Mouse (Mus musculus): ENCODE results near the gene Atrnl1. TPM values are rescaled to one million over a fixed set of nuclear protein-coding genes. Genes with fewer than 3 reads are reported as not detected.
"Not testable (repeated sequence)": the region's sequence is repeated elsewhere in the genome, so short reads cannot be mapped to it uniquely, and the experiment has no call there.

Atrnl1 gene
- polyA plus RNA-seq, 1 experiment from 2014 or later = 5.0 TPM

GRCm38 (mm10) chr19:57879841-57880240 is 269.0 kb downstream of the Atrnl1 start:
- ATAC-seq (replicated peaks; ENCODE audit: low FRiP score); H3K4me2 ChIP-seq (ENCODE audit: low read depth, low read length, severe bottlenecking); H3K27ac ChIP-seq (ENCODE audit: low read depth, low read length); H3K27me3 ChIP-seq (ENCODE audit: control insufficient read depth, insufficient read depth, low read length); H3K4me1 ChIP-seq (replicated peaks; ENCODE audit: control insufficient read depth, insufficient read depth, low read length); H3K9ac ChIP-seq (ENCODE audit: low read length); H3K4me3 ChIP-seq (ENCODE audit: low read depth, low read length); H3K36me3 ChIP-seq (ENCODE audit: control insufficient read depth, insufficient read depth, low read length); H3K9me3 ChIP-seq (ENCODE audit: control insufficient read depth, low read length); DNase-seq (ENCODE audit: low spot score): not testable (repeated sequence)
- WGBS = 77% methylated on average over 1 of the region's 1 CpGs

DNA sequence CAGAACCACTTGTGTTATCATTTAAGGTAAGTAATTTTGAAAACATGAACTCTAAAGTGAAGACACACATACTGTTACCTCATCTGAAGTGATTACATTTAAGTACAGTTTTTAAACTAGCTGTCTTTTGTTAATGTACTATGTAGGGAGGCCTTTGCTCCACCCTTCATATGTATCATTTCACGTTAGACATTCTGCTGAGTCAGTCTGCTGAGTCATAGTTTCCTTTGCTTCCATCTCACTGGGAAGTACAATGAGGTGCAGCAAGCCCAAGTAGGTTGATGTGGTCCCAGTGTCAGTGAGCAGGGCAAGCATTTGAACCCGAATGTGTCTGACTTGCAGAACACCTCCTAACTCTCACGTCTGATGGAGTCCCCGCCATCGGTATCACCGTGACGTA is 271.1 kb downstream of the Atrnl1 start:
- Histone ChIP-seq H3K9ac (ENCODE audit: low read length) (no peak overlapping the region), H3K4me1 (replicated peaks; ENCODE audit: control insufficient read depth, insufficient read depth, low read length) (no peaks in the 10 kb centered on the region), H3K36me3 (ENCODE audit: control insufficient read depth, insufficient read depth, low read length) (no peaks in the 10 kb centered on the region), H3K4me3 (ENCODE audit: low read depth, low read length) (no peak overlapping the region), H3K9me3 (ENCODE audit: control insufficient read depth, low read length) (no peaks in the 10 kb centered on the region), H3K27ac (ENCODE audit: low read depth, low read length) (no peak overlapping the region), H3K27me3 (ENCODE audit: control insufficient read depth, insufficient read depth, low read length) (no peaks in the 10 kb centered on the region), H3K4me2 (ENCODE audit: low read depth, low read length, severe bottlenecking) (no peak overlapping the region)
- no peak for DNase-seq (ENCODE audit: low spot score)
- WGBS = 96% methylated on average over 7 of the region's 7 CpGs
- no peak for ATAC-seq (replicated peaks; ENCODE audit: low FRiP score)

DNA sequence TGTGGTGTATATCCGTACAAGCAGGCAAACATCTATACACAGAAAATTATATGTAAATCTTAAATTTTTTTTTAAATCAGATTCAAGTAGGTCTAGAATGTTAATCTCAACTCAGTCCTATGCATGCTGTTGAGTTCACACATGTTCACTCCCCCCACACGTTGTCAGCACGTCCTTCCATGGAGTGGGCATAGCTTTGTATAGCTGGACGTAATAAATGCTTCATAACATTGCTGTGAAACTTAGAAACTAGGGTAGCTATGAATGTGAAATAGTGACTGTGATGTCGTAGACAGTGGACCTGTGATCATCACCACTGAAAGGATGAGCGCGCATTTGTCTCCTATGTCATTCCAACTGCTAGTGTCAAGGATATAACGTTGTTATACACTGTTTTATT is 278.0 kb downstream of the Atrnl1 start:
- ATAC-seq (replicated peaks; ENCODE audit: low FRiP score) (no peak), DNase-seq (ENCODE audit: low spot score) (no peak)
- no peaks in the 10 kb centered on the region for H3K36me3 ChIP-seq (ENCODE audit: control insufficient read depth, insufficient read depth, low read length)
- no peak overlapping the region for H3K4me3 ChIP-seq (ENCODE audit: low read depth, low read length)
- no peaks in the 10 kb centered on the region for H3K9me3 ChIP-seq (ENCODE audit: control insufficient read depth, low read length)
- H3K4me1 ChIP-seq (replicated peaks; ENCODE audit: control insufficient read depth, insufficient read depth, low read length) = peaks cover 2% of the 10 kb centered on the region; the same call in 1 of the 2 replicates
- no peak overlapping the region for H3K27ac ChIP-seq (ENCODE audit: low read depth, low read length)
- H3K4me2 ChIP-seq (ENCODE audit: low read depth, low read length, severe bottlenecking) = no peak overlapping the region
- H3K27me3 ChIP-seq (ENCODE audit: control insufficient read depth, insufficient read depth, low read length) = no peaks in the 10 kb centered on the region
- no peak overlapping the region for H3K9ac ChIP-seq (ENCODE audit: low read length)
- WGBS = 86% methylated on average over 8 of the region's 8 CpGs

- DNase-seq (ENCODE audit: low spot score) = no peak
- Histone ChIP-seq H3K9me3 (ENCODE audit: control insufficient read depth, low read length) (no peaks in the 10 kb centered on the region), H3K36me3 (ENCODE audit: control insufficient read depth, insufficient read depth, low read length) (no peaks in the 10 kb centered on the region), H3K4me2 (ENCODE audit: low read depth, low read length, severe bottlenecking) (no peak overlapping the region), H3K27me3 (ENCODE audit: control insufficient read depth, insufficient read depth, low read length) (no peaks in the 10 kb centered on the region), H3K27ac (ENCODE audit: low read depth, low read length) (no peak overlapping the region), H3K4me1 (replicated peaks; ENCODE audit: control insufficient read depth, insufficient read depth, low read length) (peaks cover 2% of the 10 kb centered on the region; the same call in 1 of the 2 replicates), H3K4me3 (ENCODE audit: low read depth, low read length) (no peak overlapping the region), H3K9ac (ENCODE audit: low read length) (no peak overlapping the region)
- 66% methylated on average over 3 of the region's 3 CpGs for WGBS
- ATAC-seq (replicated peaks; ENCODE audit: low FRiP score) = no peak
These were observed 278.9 kb downstream of the Atrnl1 start for GRCm38 (mm10) chr19:57889741-57890140.

DNA sequence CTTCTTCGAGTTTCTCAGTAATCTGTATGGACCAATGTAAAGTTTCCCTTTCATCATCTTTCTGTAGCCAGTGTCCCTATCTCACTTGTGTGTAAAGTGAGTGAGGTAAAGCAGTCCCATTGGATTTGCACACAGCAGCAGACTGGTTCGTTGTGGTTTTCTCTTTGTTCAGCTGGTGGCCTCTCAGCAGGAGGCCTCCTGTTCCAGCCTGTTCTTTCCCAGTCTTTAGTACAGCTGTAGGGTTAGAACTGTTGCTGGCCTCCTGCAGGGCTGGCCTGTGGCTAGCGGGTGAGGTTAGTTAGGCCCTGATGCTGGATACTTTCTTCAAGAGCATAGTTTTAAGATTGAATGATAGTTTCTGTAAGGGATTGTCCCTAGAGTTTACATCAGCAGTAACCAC is 280.1 kb downstream of the Atrnl1 start:
- Histone ChIP-seq H3K4me2 (ENCODE audit: low read depth, low read length, severe bottlenecking) (no peak overlapping the region), H3K36me3 (ENCODE audit: control insufficient read depth, insufficient read depth, low read length) (no peaks in the 10 kb centered on the region), H3K27me3 (ENCODE audit: control insufficient read depth, insufficient read depth, low read length) (no peaks in the 10 kb centered on the region), H3K27ac (ENCODE audit: low read depth, low read length) (no peak overlapping the region), H3K9me3 (ENCODE audit: control insufficient read depth, low read length) (no peaks in the 10 kb centered on the region), H3K4me3 (ENCODE audit: low read depth, low read length) (no peak overlapping the region), H3K4me1 (replicated peaks; ENCODE audit: control insufficient read depth, insufficient read depth, low read length) (peaks cover 2% of the 10 kb centered on the region; the same call in 1 of the 2 replicates), H3K9ac (ENCODE audit: low read length) (no peak overlapping the region)
- ATAC-seq (replicated peaks; ENCODE audit: low FRiP score) (no peak), DNase-seq (ENCODE audit: low spot score) (no peak)
- WGBS = 18% methylated on average over 3 of the region's 3 CpGs

DNA sequence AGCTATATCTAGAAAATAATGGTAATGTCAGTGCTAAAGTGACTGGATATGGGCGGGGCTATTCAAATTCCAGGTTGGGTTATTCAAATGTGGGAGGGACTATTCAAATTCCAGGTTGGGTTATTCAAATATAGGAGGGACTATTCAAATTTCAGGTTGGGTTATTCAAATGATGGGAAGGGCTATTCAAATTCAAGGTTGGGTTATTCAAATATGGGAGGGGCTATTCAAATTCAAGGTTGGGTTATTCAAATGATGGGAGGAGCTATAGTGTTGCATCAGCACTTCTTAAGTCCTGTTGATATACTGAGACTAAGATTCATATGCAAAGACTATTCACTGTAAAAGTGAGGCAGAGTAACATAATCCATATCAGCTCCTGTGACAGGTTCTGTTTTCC is 283.4 kb downstream of the Atrnl1 start:
- ATAC-seq (replicated peaks; ENCODE audit: low FRiP score) (no peak), DNase-seq (ENCODE audit: low spot score) (no peak)
- Histone ChIP-seq H3K36me3 (ENCODE audit: control insufficient read depth, insufficient read depth, low read length) (no peaks in the 10 kb centered on the region), H3K27ac (ENCODE audit: low read depth, low read length) (no peak overlapping the region), H3K27me3 (ENCODE audit: control insufficient read depth, insufficient read depth, low read length) (no peaks in the 10 kb centered on the region), H3K4me2 (ENCODE audit: low read depth, low read length, severe bottlenecking) (no peak overlapping the region), H3K4me1 (replicated peaks; ENCODE audit: control insufficient read depth, insufficient read depth, low read length) (peaks cover 2% of the 10 kb centered on the region; the same call in 1 of the 2 replicates), H3K9me3 (ENCODE audit: control insufficient read depth, low read length) (no peaks in the 10 kb centered on the region), H3K4me3 (ENCODE audit: low read depth, low read length) (no peak overlapping the region), H3K9ac (ENCODE audit: low read length) (no peak overlapping the region)
- 49% methylated on average over 1 of the region's 1 CpGs for WGBS

- H3K27me3 ChIP-seq (ENCODE audit: control insufficient read depth, insufficient read depth, low read length) = no peaks in the 10 kb centered on the region
- H3K4me1 ChIP-seq (replicated peaks; ENCODE audit: control insufficient read depth, insufficient read depth, low read length) = no peaks in the 10 kb centered on the region
- no peak overlapping the region for H3K9ac ChIP-seq (ENCODE audit: low read length)
- DNase-seq (ENCODE audit: low spot score) (no peak), ATAC-seq (replicated peaks; ENCODE audit: low FRiP score) (no peak)
- no peak overlapping the region for H3K4me3 ChIP-seq (ENCODE audit: low read depth, low read length)
- H3K36me3 ChIP-seq (ENCODE audit: control insufficient read depth, insufficient read depth, low read length) = no peaks in the 10 kb centered on the region; the same call in 1 of the 2 replicates
- no peaks in the 10 kb centered on the region for H3K9me3 ChIP-seq (ENCODE audit: control insufficient read depth, low read length)
- 75% methylated on average over 1 of the region's 1 CpGs for WGBS
- no peak overlapping the region for H3K27ac ChIP-seq (ENCODE audit: low read depth, low read length)
- no peak overlapping the region for H3K4me2 ChIP-seq (ENCODE audit: low read depth, low read length, severe bottlenecking)
These were observed 289.2 kb downstream of the Atrnl1 start for GRCm38 (mm10) chr19:57900037-57900436.

DNA sequence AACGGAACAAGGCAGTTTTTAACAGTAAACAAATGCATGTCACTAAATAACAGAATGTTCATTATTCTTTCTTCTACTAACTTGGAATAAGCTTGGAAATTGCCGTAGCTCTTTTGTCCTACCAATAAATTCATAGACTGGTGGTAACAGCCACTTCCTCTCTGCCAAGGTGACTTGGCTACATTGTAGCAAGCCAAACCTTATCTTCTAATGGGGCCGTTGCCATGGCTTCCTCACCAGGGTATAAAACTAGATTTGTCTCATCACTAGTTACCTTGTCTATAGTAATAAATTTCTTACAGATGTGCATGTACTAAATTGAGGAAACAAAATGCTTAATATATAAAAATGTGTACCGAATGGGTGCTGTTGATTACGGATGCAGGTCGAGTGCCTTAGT is 298.6 kb downstream of the Atrnl1 start:
- Histone ChIP-seq H3K4me1 (replicated peaks; ENCODE audit: control insufficient read depth, insufficient read depth, low read length) (no peaks in the 10 kb centered on the region), H3K4me3 (ENCODE audit: low read depth, low read length) (no peak overlapping the region), H3K4me2 (ENCODE audit: low read depth, low read length, severe bottlenecking) (no peak overlapping the region), H3K36me3 (ENCODE audit: control insufficient read depth, insufficient read depth, low read length) (no peaks in the 10 kb centered on the region), H3K27ac (ENCODE audit: low read depth, low read length) (no peak overlapping the region), H3K27me3 (ENCODE audit: control insufficient read depth, insufficient read depth, low read length) (no peaks in the 10 kb centered on the region), H3K9me3 (ENCODE audit: control insufficient read depth, low read length) (no peaks in the 10 kb centered on the region), H3K9ac (ENCODE audit: low read length) (no peak overlapping the region)
- DNase-seq (ENCODE audit: low spot score) (no peak), ATAC-seq (replicated peaks; ENCODE audit: low FRiP score) (no peak)
- 92% methylated on average over 6 of the region's 6 CpGs for WGBS

GRCm38 (mm10) chr19:57910650-57911049 is 299.8 kb downstream of the Atrnl1 start:
- H3K4me3 ChIP-seq (ENCODE audit: low read depth, low read length) = no peak overlapping the region
- ATAC-seq (replicated peaks; ENCODE audit: low FRiP score) (no peak), DNase-seq (ENCODE audit: low spot score) (no peak)
- no peak overlapping the region for H3K27ac ChIP-seq (ENCODE audit: low read depth, low read length)
- H3K4me1 ChIP-seq (replicated peaks; ENCODE audit: control insufficient read depth, insufficient read depth, low read length) = no peaks in the 10 kb centered on the region
- no peaks in the 10 kb centered on the region for H3K36me3 ChIP-seq (ENCODE audit: control insufficient read depth, insufficient read depth, low read length)
- H3K9me3 ChIP-seq (ENCODE audit: control insufficient read depth, low read length) = no peaks in the 10 kb centered on the region
- 94% methylated on average over 6 of the region's 6 CpGs for WGBS
- no peak overlapping the region for H3K4me2 ChIP-seq (ENCODE audit: low read depth, low read length, severe bottlenecking)
- no peak overlapping the region for H3K9ac ChIP-seq (ENCODE audit: low read length)
- no peaks in the 10 kb centered on the region for H3K27me3 ChIP-seq (ENCODE audit: control insufficient read depth, insufficient read depth, low read length)

All from forebrain, embryonic 11.5 days (tissue).